Mouse (Mus musculus) liver, adult 2 months (tissue): ENCODE measurements at regions not wholly inside any gene's neighbourhood (a gene's known extent, or its start where the extent isn't known, plus 50 kb on each side); places are given as distances from the start of the nearest gene placed in this dataset.

Experiments
- DNase-seq: peaks from one replicate; pipeline ENCODE4 v3.0.0-alpha.2; 2011; ENCODE audit warnings: low read depth, low spot score; ENCODE audit errors: extremely low read depth
- H3K27ac ChIP-seq: fragments of 200-500 bp; replicated peaks from 2 replicates; pipeline ENCODE4 v1.5.1; 2012; ENCODE audit warnings: low read depth, mild to moderate bottlenecking, control low read depth, inconsistent platforms, low read length; ENCODE audit not compliant: insufficient read depth
- H3K27me3 ChIP-seq: fragments of 200-500 bp; 2 replicates; pipeline ENCODE4 v1.6.1; 2012; ENCODE audit warnings: mild to moderate bottlenecking, moderate library complexity, low read length, inconsistent platforms; ENCODE audit not compliant: control insufficient read depth, insufficient read depth
- H3K36me3 ChIP-seq: fragments of 200-500 bp; 2 replicates; pipeline ENCODE4 v1.6.1; 2012; ENCODE audit warnings: low read length, inconsistent platforms; ENCODE audit not compliant: control insufficient read depth, insufficient read depth
- H3K4me1 ChIP-seq: fragments of 200-500 bp; 2 replicates; pipeline ENCODE4 v1.6.1; 2011; ENCODE audit warnings: low read length; ENCODE audit not compliant: control insufficient read depth, insufficient read depth
- H3K4me3 ChIP-seq: fragments of 200-500 bp; 2 replicates; pipeline ENCODE4 v1.5.1; 2011; ENCODE audit warnings: low read depth, mild to moderate bottlenecking, control low read depth, low read length, moderate library complexity; ENCODE audit not compliant: insufficient read depth
- H3K79me2 ChIP-seq: fragments of 200-500 bp; 2 replicates; pipeline ENCODE4 v1.6.1; 2012; ENCODE audit warnings: inconsistent platforms, mild to moderate bottlenecking, low read length, moderate library complexity; ENCODE audit not compliant: control insufficient read depth, insufficient read depth
- H3K9ac ChIP-seq: fragments of 200-500 bp; 2 replicates; pipeline ENCODE4 v1.6.1; 2012; ENCODE audit warnings: low read depth, mild to moderate bottlenecking, control low read depth, inconsistent platforms, low read length
- CTCF ChIP-seq: fragments of 200-500 bp; IDR thresholded peaks from 2 replicates; pipeline ENCODE4 v1.5.1; 2011; ENCODE audit warnings: low read depth, low read length, control low read depth
- POLR2A ChIP-seq: fragments of 200-500 bp; IDR thresholded peaks from 2 replicates; pipeline ENCODE4 v1.6.1; 2011; ENCODE audit warnings: low read length, control low read depth; ENCODE audit not compliant: insufficient read depth; ENCODE audit errors: extremely low read depth
- WGBS: fragments of 180-500 bp; shearing (Covaris S2); methylation state at CpG from one replicate; pipeline ENCODE4 v1.1.7; 2018; 5-methylcytosine and 5-hydroxymethylcytosine counted together

DNA sequence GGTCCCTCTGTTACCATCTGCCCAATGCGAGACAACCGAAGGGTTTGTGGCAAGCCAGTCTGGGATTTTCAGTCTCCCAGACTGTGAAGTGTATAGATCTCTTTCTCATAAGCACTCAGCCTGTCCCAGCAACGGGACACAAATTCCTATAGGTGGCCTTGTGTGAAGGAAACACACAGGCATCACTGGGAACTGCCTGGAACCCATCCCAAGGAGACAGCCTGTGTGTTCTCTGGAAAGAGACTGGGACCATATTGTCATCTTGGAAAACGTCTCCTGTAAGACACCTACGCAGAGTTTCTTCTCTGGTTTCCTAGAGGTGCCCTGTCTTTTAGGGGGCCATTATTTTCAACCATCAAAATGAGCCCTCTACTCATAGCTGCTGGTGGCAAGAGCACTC is 66.9 kb upstream of the Msx2 start:
- H3K27me3 ChIP-seq = no peaks in the 10 kb centered on the region
- H3K4me3 ChIP-seq = no peak overlapping the region
- no peaks in the 10 kb centered on the region for H3K36me3 ChIP-seq
- H3K4me1 ChIP-seq = no peaks in the 10 kb centered on the region
- DNase-seq = no peak
- no peak for TF ChIP-seq CTCF
- WGBS = 81% methylated on average over 5 of the region's 5 CpGs
- no peak overlapping the region for H3K9ac ChIP-seq
- no peaks in the 10 kb centered on the region for H3K79me2 ChIP-seq
- no peak overlapping the region for H3K27ac ChIP-seq

DNA sequence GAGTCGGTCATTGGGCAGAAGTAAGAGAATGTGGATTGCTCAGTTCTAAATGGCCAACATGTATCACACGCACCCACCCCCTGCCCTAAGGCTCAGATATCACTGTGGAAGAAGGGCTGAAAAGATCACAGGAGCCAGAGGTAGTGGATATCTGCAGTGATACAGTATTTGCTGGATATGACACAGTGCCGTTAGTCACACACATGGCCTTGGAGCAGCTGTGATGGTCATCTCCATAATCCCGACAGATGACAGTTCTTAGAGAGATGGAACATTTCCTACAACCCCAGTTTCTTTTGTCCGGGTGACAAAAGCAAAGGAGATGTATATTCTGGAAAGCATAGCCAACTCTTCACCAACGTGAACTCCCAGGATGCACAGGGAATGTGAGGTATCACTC is 65.1 kb upstream of the Msx2 start:
- H3K27me3 ChIP-seq = no peaks in the 10 kb centered on the region
- no peak for DNase-seq
- no peaks in the 10 kb centered on the region for H3K79me2 ChIP-seq
- H3K4me3 ChIP-seq = no peak overlapping the region
- 84% methylated on average over 6 of the region's 6 CpGs for WGBS
- H3K27ac ChIP-seq = no peak overlapping the region
- H3K9ac ChIP-seq = no peak overlapping the region
- H3K36me3 ChIP-seq = no peaks in the 10 kb centered on the region
- no peaks in the 10 kb centered on the region for H3K4me1 ChIP-seq
- TF ChIP-seq POLR2A (no peak), CTCF (no peak)

DNA sequence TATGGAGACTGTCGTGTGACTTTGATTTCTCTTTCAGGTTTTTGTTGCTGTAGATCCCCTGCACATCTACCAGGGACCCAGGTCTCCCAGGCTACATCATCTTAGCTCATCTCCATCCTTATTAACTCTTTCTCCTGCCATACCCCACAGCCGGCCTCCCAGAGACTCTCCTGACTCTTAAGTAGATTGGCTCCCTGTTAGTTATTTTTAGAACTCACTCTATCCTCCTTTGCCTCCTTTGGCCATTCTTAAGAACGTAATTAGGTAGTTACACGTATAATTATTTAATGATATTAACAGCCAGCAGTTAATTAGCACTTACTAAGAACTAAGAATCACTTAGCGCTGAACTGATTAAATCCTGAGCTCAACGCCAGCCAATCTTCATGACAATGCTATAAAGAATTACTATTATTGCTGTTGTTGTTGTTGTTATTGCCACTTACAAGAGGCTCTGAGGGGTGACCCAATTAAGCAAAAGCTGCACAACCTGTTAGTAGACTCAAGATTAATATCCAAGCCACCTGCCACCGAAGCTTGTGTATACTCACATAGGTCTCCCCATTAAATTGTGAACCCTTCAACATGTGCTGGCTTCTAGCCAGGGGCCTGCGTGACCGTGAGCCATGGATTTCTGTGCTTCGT is 63.0 kb upstream of the Msx2 start:
- Histone ChIP-seq H3K4me3 (no peak overlapping the region), H3K27me3 (no peaks in the 10 kb centered on the region), H3K4me1 (no peaks in the 10 kb centered on the region), H3K27ac (no peak overlapping the region), H3K79me2 (no peaks in the 10 kb centered on the region), H3K36me3 (no peaks in the 10 kb centered on the region), H3K9ac (no peak overlapping the region)
- no peak for TF ChIP-seq POLR2A
- TF ChIP-seq CTCF = no peak
- WGBS = 85% methylated on average over 10 of the region's 10 CpGs
- no peak for DNase-seq

DNA sequence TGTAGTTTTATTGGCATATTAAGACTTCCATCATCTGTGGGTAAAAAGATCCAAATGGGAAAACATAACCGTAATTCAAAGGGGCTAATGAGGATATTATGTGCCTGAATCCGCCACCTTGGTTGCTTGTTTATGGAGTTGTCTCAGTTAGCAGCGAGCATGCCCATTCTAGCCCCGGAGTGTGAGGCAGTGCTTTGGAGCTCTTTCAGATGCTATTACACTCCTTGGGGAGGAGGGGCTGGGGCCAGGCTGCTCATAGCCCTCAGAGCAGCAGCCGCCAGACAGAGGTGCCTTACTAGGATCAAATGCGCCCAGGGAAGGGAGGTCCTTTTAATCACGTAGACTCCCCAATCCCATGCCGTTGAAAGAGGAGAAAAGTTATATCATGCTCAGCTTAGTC is 60.9 kb upstream of the Msx2 start:
- Histone ChIP-seq H3K36me3 (no peaks in the 10 kb centered on the region), H3K27me3 (no peaks in the 10 kb centered on the region), H3K27ac (no peak overlapping the region), H3K4me3 (no peak overlapping the region), H3K4me1 (no peaks in the 10 kb centered on the region), H3K79me2 (no peaks in the 10 kb centered on the region), H3K9ac (no peak overlapping the region)
- DNase-seq = no peak
- TF ChIP-seq CTCF (no peak), POLR2A (no peak)
- WGBS = 64% methylated on average over 8 of the region's 8 CpGs

DNA sequence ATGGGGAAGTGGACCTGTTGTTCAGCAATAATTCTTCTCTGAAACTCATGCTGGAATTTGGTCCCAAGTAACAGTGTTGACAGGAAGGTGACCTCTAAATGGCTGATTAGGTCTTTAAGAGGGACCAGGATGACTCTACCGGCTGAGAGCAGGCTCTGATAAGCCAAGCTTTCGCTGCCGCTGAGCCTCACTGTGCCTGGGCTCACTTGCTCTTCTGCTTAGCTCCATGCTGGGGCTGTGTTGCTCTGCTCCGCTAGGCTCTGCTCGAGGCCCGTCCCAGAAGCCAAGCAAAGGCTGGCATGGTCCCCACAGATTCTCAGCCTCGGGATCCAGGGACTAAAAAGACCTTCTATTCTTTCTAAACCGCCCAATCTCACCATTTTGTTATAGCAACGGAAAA is 54.0 kb upstream of the Msx2 start:
- Histone ChIP-seq H3K79me2 (no peaks in the 10 kb centered on the region), H3K9ac (no peak overlapping the region), H3K4me1 (no peaks in the 10 kb centered on the region), H3K27ac (no peak overlapping the region), H3K27me3 (peaks cover 3% of the 10 kb centered on the region; the same call in 1 of the 2 replicates), H3K4me3 (no peak overlapping the region), H3K36me3 (no peaks in the 10 kb centered on the region)
- TF ChIP-seq POLR2A (no peak), CTCF (no peak)
- no peak for DNase-seq
- WGBS = 63% methylated on average over 9 of the region's 9 CpGs

DNA sequence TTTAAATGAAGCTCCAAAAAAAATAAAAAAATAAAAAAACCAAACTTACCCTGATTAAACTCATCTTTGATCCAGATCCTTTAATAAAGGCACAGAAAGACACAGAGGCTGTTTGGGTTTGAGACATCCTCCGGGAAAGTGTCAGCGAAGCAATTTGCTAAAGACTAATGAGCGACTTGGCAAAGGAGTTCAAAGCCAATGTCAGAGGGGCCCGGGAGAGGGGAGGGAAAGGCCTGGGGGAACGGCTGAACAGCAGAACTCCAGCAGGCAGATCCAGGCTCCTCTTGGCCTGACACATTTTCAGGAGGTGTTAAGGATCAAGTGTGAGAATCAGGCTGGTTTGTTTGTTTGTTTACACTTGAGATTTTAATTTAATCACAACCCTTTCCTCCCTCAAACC is 49.9 kb upstream of the Msx2 start:
- H3K27ac ChIP-seq = no peak overlapping the region
- no peak for DNase-seq
- no peaks in the 10 kb centered on the region for H3K79me2 ChIP-seq
- H3K4me3 ChIP-seq = no peak overlapping the region
- H3K36me3 ChIP-seq = no peaks in the 10 kb centered on the region
- no peaks in the 10 kb centered on the region for H3K4me1 ChIP-seq
- 38% methylated on average over 5 of the region's 5 CpGs for WGBS
- H3K9ac ChIP-seq = no peak overlapping the region
- H3K27me3 ChIP-seq = peaks cover 3% of the 10 kb centered on the region; the same call in 1 of the 2 replicates
- no peak for TF ChIP-seq POLR2A
- no peak for TF ChIP-seq CTCF
